Mouse (Mus musculus): Measurements from ENCODE around the gene Ly86. TPM values are rescaled to one million over a fixed set of nuclear protein-coding genes. Genes with fewer than 3 reads are reported as not detected.

Gene Ly86
- polyA plus RNA-seq, 1 experiment from 2014 or later, result 14.9 TPM

- no peak for DNase-seq (ENCODE audit: low spot score)
These were observed 110.6 kb downstream of the Ly86 start for GRCm38 (mm10) chr13:37455561-37455960.

DNA sequence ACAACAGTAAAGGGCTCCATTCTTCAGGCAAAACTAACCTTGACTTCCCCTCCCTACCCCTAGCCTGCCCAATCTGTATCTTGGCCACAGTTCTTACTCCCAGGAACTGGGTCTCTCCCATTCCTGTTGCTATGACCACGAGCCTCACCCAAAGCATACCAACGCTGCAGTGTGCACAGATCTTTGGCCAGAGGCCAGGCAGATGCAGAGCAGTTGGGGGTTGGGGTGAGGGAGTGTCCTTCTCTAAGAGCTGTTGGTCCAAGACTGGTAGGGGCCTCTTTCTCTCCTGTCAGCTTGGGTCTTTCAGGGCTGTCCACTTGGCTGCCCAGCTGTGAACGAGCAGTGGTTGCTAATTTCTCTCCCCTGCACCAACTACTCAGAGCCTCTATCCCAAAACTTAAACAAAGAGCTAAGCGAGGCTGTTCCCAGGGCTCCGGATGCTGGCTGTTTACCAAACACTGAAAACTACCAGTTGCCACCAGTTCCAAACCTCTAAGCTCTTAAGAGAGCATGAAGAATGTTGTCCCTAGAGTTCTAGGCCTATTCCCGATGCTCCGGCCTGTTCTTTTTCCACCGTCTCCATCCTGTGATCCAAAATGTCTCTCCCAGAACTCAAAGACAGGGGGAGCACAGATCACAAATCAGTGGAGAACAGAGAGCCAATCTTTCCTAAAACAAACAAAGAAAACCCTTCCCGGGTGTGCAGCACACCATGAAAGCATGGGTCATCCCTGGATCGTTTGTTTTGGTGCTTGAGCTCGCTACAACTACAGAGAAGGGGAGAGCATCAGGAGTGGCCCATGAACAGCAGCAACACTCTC is 112.2 kb downstream of the Ly86 start:
- no peak for DNase-seq (ENCODE audit: low spot score)

- no peak for DNase-seq (ENCODE audit: low spot score)
These were observed 113.5 kb downstream of the Ly86 start for GRCm38 (mm10) chr13:37458557-37458956.

GRCm38 (mm10) chr13:37459022-37459421 is 114.0 kb downstream of the Ly86 start:
- DNase-seq (ENCODE audit: low spot score), result no peak

DNA sequence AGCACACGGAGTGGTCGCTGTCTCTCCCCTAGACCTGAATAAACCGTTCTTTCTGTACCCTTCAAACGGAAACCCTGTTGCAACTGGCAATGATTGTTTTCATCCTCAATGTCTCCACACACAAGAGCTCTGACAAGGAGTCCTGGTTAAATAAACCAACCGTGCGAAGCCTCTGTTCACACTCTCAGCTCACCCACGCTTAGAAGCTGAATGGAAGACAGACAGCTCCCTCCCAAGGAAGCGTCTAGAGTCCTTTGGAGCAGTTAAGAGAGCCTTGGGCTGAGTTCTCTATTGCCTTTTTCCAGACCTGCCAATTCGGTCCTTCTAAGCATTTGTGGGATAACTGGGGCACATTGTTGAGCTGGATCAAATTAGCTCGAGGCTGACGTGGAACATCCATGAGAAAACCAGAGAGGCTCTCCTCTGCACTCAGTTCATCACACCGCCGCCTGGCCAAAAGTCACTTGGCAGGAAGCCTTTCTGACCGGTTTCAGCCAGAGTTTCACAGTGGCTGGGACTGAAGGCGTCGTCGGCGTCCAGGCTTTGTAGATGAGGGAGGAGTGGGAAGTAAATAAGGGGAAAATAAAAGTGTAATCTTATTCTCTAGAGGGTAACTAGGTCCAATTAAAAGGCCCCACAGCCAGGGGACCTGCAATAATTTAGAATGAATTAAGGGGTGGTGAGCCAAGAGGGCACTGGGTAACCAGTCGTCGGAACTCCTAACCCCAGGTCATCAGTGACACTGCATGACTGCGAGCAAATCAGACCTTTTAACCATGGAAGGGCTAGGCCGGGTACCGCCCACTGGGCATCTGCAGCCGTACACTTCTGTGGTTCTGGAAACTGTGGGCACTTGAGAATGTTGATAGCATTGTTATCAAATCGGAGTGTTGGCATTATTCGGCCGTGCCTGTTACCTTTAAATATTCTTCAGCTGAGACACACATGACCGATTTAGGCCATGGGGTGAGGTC is 115.2 kb downstream of the Ly86 start:
- no peak for DNase-seq (ENCODE audit: low spot score)

GRCm38 (mm10) chr13:37462049-37462702 is 117.2 kb downstream of the Ly86 start:
- DNase-seq (ENCODE audit: low spot score), result no peak

- DNase-seq (ENCODE audit: low spot score), result no peak
These were observed 120.7 kb downstream of the Ly86 start for GRCm38 (mm10) chr13:37465710-37466109.

- DNase-seq (ENCODE audit: low spot score), result peak; percentile 85
These were observed 122.8 kb downstream of the Ly86 start for GRCm38 (mm10) chr13:37467795-37468194.

Data from thymus, postnatal 0 days (tissue).